Mouse (Mus musculus): ENCODE measurements at regions not wholly inside any gene's neighbourhood (a gene's known extent, or its start where the extent isn't known, plus 50 kb on each side); places are given as distances from the start of the nearest gene placed in this dataset.

DNA sequence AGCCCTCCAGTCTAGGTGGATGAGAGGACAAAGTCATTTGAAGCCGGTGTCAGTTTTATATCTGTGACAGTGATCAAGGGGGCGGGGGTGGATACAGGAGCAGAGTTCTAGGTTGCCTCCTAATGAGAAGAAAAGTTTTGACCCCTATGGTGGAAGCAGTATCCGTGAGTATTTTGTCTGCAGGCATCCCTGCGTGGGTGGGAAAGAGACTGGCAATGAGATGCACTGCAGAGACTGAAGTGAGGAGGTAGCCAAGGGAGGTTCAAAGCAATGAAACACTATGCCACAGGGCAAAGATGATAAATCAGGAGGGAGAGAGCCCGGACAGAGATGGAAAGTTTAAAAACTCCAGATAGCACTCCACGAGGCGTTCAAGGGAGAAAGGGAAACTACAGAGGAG lies 210.5 kb downstream of the Nedd1 start:
- TF ChIP-seq CTCF (IDR thresholded peaks at IDR 0.05; ENCODE audit: borderline replicate concordance, insufficient read depth, low read depth, low read length) (no peak), POLR2A (IDR thresholded peaks at IDR 0.05; ENCODE audit: borderline replicate concordance, insufficient read depth, low read length) (no peak)
